Mouse (Mus musculus) ES-Bruce4 (cell line): ENCODE data around the gene Gm9745. TPM values are rescaled to one million over a fixed set of nuclear protein-coding genes. Genes with fewer than 3 reads are reported as not detected.
"Not testable (repeated sequence)": the region's sequence is repeated elsewhere in the genome, so short reads cannot be mapped to it uniquely, and the experiment has no call there.

Source experiments
- H3K27ac ChIP-seq: 2 replicates; pipeline ENCODE4 v1.5.1; 2012; ENCODE audit warnings: low read length, inconsistent platforms; ENCODE audit not compliant: insufficient read depth
- H3K27me3 ChIP-seq: 2 replicates; pipeline ENCODE4 v1.6.1; 2012; ENCODE audit warnings: mild to moderate bottlenecking, low read length, inconsistent platforms; ENCODE audit not compliant: control insufficient read depth, poor library complexity, insufficient read depth, severe bottlenecking
- H3K36me3 ChIP-seq: 2 replicates; pipeline ENCODE4 v1.6.1; 2012; ENCODE audit warnings: inconsistent platforms, mild to moderate bottlenecking, low read length, moderate library complexity; ENCODE audit not compliant: control insufficient read depth, poor library complexity, insufficient read depth, severe bottlenecking
- H3K4me1 ChIP-seq: one replicate; pipeline ENCODE4 v1.8.1; 2011; ENCODE audit warnings: low read length; ENCODE audit not compliant: control insufficient read depth, insufficient read depth
- H3K4me3 ChIP-seq: 2 replicates; pipeline ENCODE4 v1.5.1; 2011; ENCODE audit warnings: low read depth, mild to moderate bottlenecking, low read length
- H3K9ac ChIP-seq: 2 replicates; pipeline ENCODE4 v1.6.1; 2012; ENCODE audit warnings: low read depth, mild to moderate bottlenecking, inconsistent platforms; ENCODE audit not compliant: poor library complexity, severe bottlenecking
- H3K9me3 ChIP-seq: replicated peaks from 2 replicates; pipeline ENCODE4 v1.6.1; 2012; ENCODE audit warnings: mild to moderate bottlenecking, low read length, inconsistent platforms; ENCODE audit not compliant: control insufficient read depth, poor library complexity, insufficient read depth, severe bottlenecking
- CTCF ChIP-seq: IDR thresholded peaks from one replicate; pipeline ENCODE4 v1.8.1; 2011; ENCODE audit warnings: low read depth, low read length
- EP300 ChIP-seq: IDR thresholded peaks from 2 replicates; pipeline ENCODE4 v1.6.1; 2011; ENCODE audit warnings: low read depth, low read length; ENCODE audit not compliant: insufficient read depth
- POLR2A ChIP-seq: IDR thresholded peaks from one replicate; pipeline ENCODE4 v1.8.1; 2011; ENCODE audit warnings: low read length; ENCODE audit not compliant: insufficient read depth
- polyA plus RNA-seq: library from polyadenylated mRNA; stranded (reverse); fragments of >200 nt; gene quantifications from 2 replicates; pipeline ENCODE4 v1.2.4, GENCODE M21; 2011; ENCODE audit warnings: low read depth; ENCODE audit not compliant: missing spikeins, insufficient read depth, insufficient read length

The Gm9745 gene
- polyA plus RNA-seq, 1 experiment: not detected

- no peak for TF ChIP-seq EP300
- TF ChIP-seq POLR2A: no peak
- no peak for TF ChIP-seq CTCF
- no peaks in the 10 kb centered on the region for H3K27me3 ChIP-seq
- no peak overlapping the region for H3K4me3 ChIP-seq
- peaks cover 86% of the 10 kb centered on the region for H3K36me3 ChIP-seq
- no peak overlapping the region for H3K27ac ChIP-seq
- H3K9ac ChIP-seq: no peak overlapping the region
- peaks cover 8% of the 10 kb centered on the region for H3K9me3 ChIP-seq
- no peaks in the 10 kb centered on the region for H3K4me1 ChIP-seq
Observed at GRCm38 (mm10) chr13:8972369-8972768, 24.3 kb upstream of the Gm9745 start.

GRCm38 (mm10) chr13:8967742-8968141 lies 19.7 kb upstream of the Gm9745 start:
- no peak overlapping the region for H3K9ac ChIP-seq
- H3K27ac ChIP-seq: no peak overlapping the region
- H3K4me1 ChIP-seq: no peaks in the 10 kb centered on the region
- H3K27me3 ChIP-seq: no peaks in the 10 kb centered on the region
- peaks cover 19% of the 10 kb centered on the region for H3K9me3 ChIP-seq
- peaks cover 41% of the 10 kb centered on the region for H3K36me3 ChIP-seq
- TF ChIP-seq EP300: no peak
- no peak for TF ChIP-seq CTCF
- no peak for TF ChIP-seq POLR2A
- no peak overlapping the region for H3K4me3 ChIP-seq

GRCm38 (mm10) chr13:8965224-8965623 lies 17.2 kb upstream of the Gm9745 start:
- H3K36me3 ChIP-seq: peaks cover 24% of the 10 kb centered on the region
- H3K27ac ChIP-seq: no peak overlapping the region
- no peak for TF ChIP-seq EP300
- TF ChIP-seq POLR2A: no peak
- no peak for TF ChIP-seq CTCF
- no peaks in the 10 kb centered on the region for H3K4me1 ChIP-seq
- H3K9me3 ChIP-seq: peaks cover 19% of the 10 kb centered on the region
- H3K9ac ChIP-seq: no peak overlapping the region
- no peaks in the 10 kb centered on the region for H3K27me3 ChIP-seq
- no peak overlapping the region for H3K4me3 ChIP-seq

GRCm38 (mm10) chr13:8962266-8962665 lies 14.2 kb upstream of the Gm9745 start:
- H3K4me1 ChIP-seq, H3K27ac ChIP-seq, H3K36me3 ChIP-seq, H3K9ac ChIP-seq, H3K27me3 ChIP-seq, H3K4me3 ChIP-seq: not testable (repeated sequence)
- H3K9me3 ChIP-seq: peaks cover 11% of the 10 kb centered on the region

GRCm38 (mm10) chr13:8961128-8961888 lies 13.3 kb upstream of the Gm9745 start:
- peaks cover 11% of the 10 kb centered on the region for H3K9me3 ChIP-seq
- H3K4me3 ChIP-seq, H3K9ac ChIP-seq, H3K27me3 ChIP-seq, H3K4me1 ChIP-seq, H3K27ac ChIP-seq, H3K36me3 ChIP-seq: not testable (repeated sequence)

- H3K4me3 ChIP-seq, H3K36me3 ChIP-seq, H3K9me3 ChIP-seq, H3K9ac ChIP-seq, H3K27me3 ChIP-seq, H3K27ac ChIP-seq, H3K4me1 ChIP-seq: not testable (repeated sequence)
Observed at GRCm38 (mm10) chr13:8959554-8959953, 11.5 kb upstream of the Gm9745 start.

GRCm38 (mm10) chr13:8959058-8959457 lies 11.0 kb upstream of the Gm9745 start:
- not testable (repeated sequence) for H3K27me3 ChIP-seq, H3K9me3 ChIP-seq, H3K4me3 ChIP-seq, H3K36me3 ChIP-seq, H3K9ac ChIP-seq, H3K27ac ChIP-seq, H3K4me1 ChIP-seq

GRCm38 (mm10) chr13:8956873-8957272 lies 8.8 kb upstream of the Gm9745 start:
- H3K27ac ChIP-seq, H3K4me3 ChIP-seq: not testable (repeated sequence)

GRCm38 (mm10) chr13:8955127-8955526 lies 7.1 kb upstream of the Gm9745 start:
- not testable (repeated sequence) for H3K4me3 ChIP-seq, H3K9me3 ChIP-seq, H3K9ac ChIP-seq, H3K27me3 ChIP-seq, H3K36me3 ChIP-seq, H3K27ac ChIP-seq, H3K4me1 ChIP-seq

More at GRCm38 (mm10) chr13:8956873-8957272, 8.8 kb upstream of the Gm9745 start:
- not testable (repeated sequence) for H3K4me1 ChIP-seq, H3K27me3 ChIP-seq, H3K9me3 ChIP-seq, H3K36me3 ChIP-seq, H3K9ac ChIP-seq
